7 mouse cellular contexts compared by ENCODE assay signal in genomic region chr5:125204910-125205309, GRCm38 (mm10). TPM values are rescaled to one million over a fixed set of nuclear protein-coding genes. Genes with fewer than 3 reads are reported as not detected.
DNase-seq lines count a peak whose midpoint lies in the region; ATAC-seq and TF ChIP-seq lines count a peak whose summit lies in the region.
"Not testable (repeated sequence)": the region's sequence is repeated elsewhere in the genome, so short reads cannot be mapped to it uniquely, and the experiment has no call there.

No protein-coding gene starts in this region.

- H3K4me1 ChIP-seq in cerebellum, adult 2 months (ENCODE audit: control insufficient read depth, insufficient read depth, low read length), result peaks cover 26% of the 10 kb centered on the region
- not testable (repeated sequence) for H3K4me1 ChIP-seq in lung, postnatal 0 days (ENCODE audit: insufficient read depth, low read depth, low read length); stomach, postnatal 0 days (replicated peaks; ENCODE audit: control insufficient read depth, insufficient read depth)

- not testable (repeated sequence) for H3K36me3 ChIP-seq in lung, postnatal 0 days (ENCODE audit: insufficient read depth, low read length); stomach, postnatal 0 days (ENCODE audit: control insufficient read depth, insufficient read depth, low read length)

- peak; percentile 18; the same call in 1 of the 2 replicates for TF ChIP-seq CTCF in cerebellum, adult 2 months (IDR thresholded peaks at IDR 0.05; ENCODE audit: borderline replicate concordance, insufficient read depth, low read depth, low read length)
- peak; percentile 43 for TF ChIP-seq CTCF in left cerebral cortex, adult 2 months (IDR thresholded peaks at IDR 0.05)
- TF ChIP-seq CTCF in lung, postnatal 0 days (IDR thresholded peaks at IDR 0.05), result peak; percentile 48
- peak; percentile 49 for TF ChIP-seq CTCF in stomach, postnatal 0 days (IDR thresholded peaks at IDR 0.05; ENCODE audit: low read depth)

- H3K27ac ChIP-seq in cerebellum, adult 2 months (ENCODE audit: insufficient read depth, low read length); left cerebral cortex, adult 2 months; lung, postnatal 0 days (ENCODE audit: low read length); stomach, postnatal 0 days (replicated peaks): not testable (repeated sequence)

- not testable (repeated sequence) for ATAC-seq in lung, postnatal 0 days; stomach, postnatal 0 days (ENCODE audit: low FRiP score, low TSS enrichment)

- not testable (repeated sequence) for H3K9ac ChIP-seq in lung, postnatal 0 days (replicated peaks; ENCODE audit: low read depth); stomach, postnatal 0 days (ENCODE audit: low read length)

- intact Hi-C loops in left cerebral cortex, adult 2 months (cut with DNase I), result not testable (repeated sequence)

- not testable (repeated sequence) for H3K4me2 ChIP-seq in lung, postnatal 0 days (replicated peaks; ENCODE audit: low read depth, low read length); stomach, postnatal 0 days (replicated peaks; ENCODE audit: low read depth)

- not testable (repeated sequence) for TF ChIP-seq POLR2A in cerebellum, adult 2 months (IDR thresholded peaks at IDR 0.05; ENCODE audit: borderline replicate concordance, insufficient read depth, low read length)

- not testable (repeated sequence) for H3K9me3 ChIP-seq in lung, postnatal 0 days (ENCODE audit: low read length); stomach, postnatal 0 days (ENCODE audit: control insufficient read depth, low read length)

- not testable (repeated sequence) for TF ChIP-seq EP300 in lung, postnatal 0 days (IDR thresholded peaks at IDR 0.05); stomach, postnatal 0 days (optimal IDR thresholded peaks at IDR 0.05)

- H3K4me3 ChIP-seq in cerebellum, adult 2 months (replicated peaks; ENCODE audit: insufficient read depth, low read depth, low read length); left cerebral cortex, adult 2 months; lung, postnatal 0 days (ENCODE audit: low read depth, low read length); stomach, postnatal 0 days (ENCODE audit: low read depth, low read length): not testable (repeated sequence)

- H3K27me3 ChIP-seq in cerebellum, adult 2 months (ENCODE audit: control insufficient read depth, insufficient read depth, low read length); lung, postnatal 0 days (replicated peaks; ENCODE audit: insufficient read depth, low read length); stomach, postnatal 0 days (ENCODE audit: control insufficient read depth, insufficient read depth, low read length): not testable (repeated sequence)

- DNase-seq in CD4-positive, CD25-positive, alpha-beta regulatory T cell, adult 2 months (ENCODE audit: low read depth, low spot score), result peak; percentile 17
- peak; percentile 40 for DNase-seq in MN1 (ENCODE audit: low spot score)
- DNase-seq in cerebellum, adult 2 months; left cerebral cortex, adult 2 months (ENCODE audit: extremely low spot score in 1 of 2, low spot score in 2 of 2); lung, postnatal 0 days (ENCODE audit: low spot score); stomach, postnatal 0 days (ENCODE audit: low spot score): not testable (repeated sequence)
- DNase-seq in heart, postnatal 4 days, result peak; percentile 48

- WGBS in cerebellum, adult 2 months, result over 99% methylated on average over 3 of the region's 3 CpGs
- WGBS in lung, postnatal 0 days, result 90% methylated on average over 3 of the region's 3 CpGs
- WGBS in stomach, postnatal 0 days, result 87% methylated on average over 3 of the region's 3 CpGs

RNA-seq across cellular contexts. Expression of gene Ncor2, which starts 25.9 kb away (rescaled TPM):
- polyA plus RNA-seq in cerebellum, adult 2 months (2012; rRNA removed), result 86.8 and 93.2 TPM in 2 replicates
- 100 to 1,000 TPM; 104 to 112 TPM for total RNA-seq in heart, postnatal 4 days (2021)
- 100 to 1,000 TPM; 228 to 270 TPM for total RNA-seq in left cerebral cortex, adult 2 months (2021)
- 20.2 and 23.9 TPM in 2 replicates for polyA plus RNA-seq in lung, postnatal 0 days (2015; fragmentation: Nextera tagmentation; extraction: Ambion mirVana)
- polyA plus RNA-seq in stomach, postnatal 0 days (2015; fragmentation: Nextera tagmentation; extraction: Ambion mirVana), result 11.1 and 12.1 TPM in 2 replicates
